Mouse (Mus musculus) cortical plate, adult 2 months (tissue): Measurements from ENCODE around the gene Oscp1. TPM values are rescaled to one million over a fixed set of nuclear protein-coding genes. Genes with fewer than 3 reads are reported as not detected.

Source experiments
- H3K27ac ChIP-seq: fragments of 200-500 bp; 2 replicates; pipeline ENCODE4 v1.5.1; 2012; ENCODE audit warnings: low read length, control low read depth, inconsistent platforms; ENCODE audit not compliant: insufficient read depth
- H3K4me1 ChIP-seq: fragments of 200-500 bp; 2 replicates; pipeline ENCODE4 v1.6.1; 2011; ENCODE audit warnings: low read length; ENCODE audit not compliant: control insufficient read depth, insufficient read depth
- H3K4me3 ChIP-seq: fragments of 200-500 bp; 2 replicates; pipeline ENCODE4 v1.5.1; 2011; ENCODE audit warnings: mild to moderate bottlenecking, low read length, control low read depth; ENCODE audit not compliant: insufficient read depth
- CTCF ChIP-seq: fragments of 200-500 bp; IDR thresholded peaks from 2 replicates; pipeline ENCODE4 v1.5.1; 2011; ENCODE audit warnings: mild to moderate bottlenecking, control low read depth, low read length; ENCODE audit not compliant: insufficient read depth; ENCODE audit errors: extremely low read depth
- POLR2A ChIP-seq: fragments of 200-500 bp; IDR thresholded peaks from 2 replicates; pipeline ENCODE4 v1.6.1; 2011; ENCODE audit warnings: mild to moderate bottlenecking, low read length, control low read depth; ENCODE audit not compliant: insufficient read depth; ENCODE audit errors: extremely low read depth
- polyA plus RNA-seq: library from polyadenylated mRNA; depleted of rRNA; stranded (reverse); fragments of >200 nt; gene quantifications from 2 replicates; pipeline ENCODE4 v1.2.3, GENCODE M21; 2012

The Oscp1 gene
- polyA plus RNA-seq, 1 experiment, result 20.3 TPM

DNA sequence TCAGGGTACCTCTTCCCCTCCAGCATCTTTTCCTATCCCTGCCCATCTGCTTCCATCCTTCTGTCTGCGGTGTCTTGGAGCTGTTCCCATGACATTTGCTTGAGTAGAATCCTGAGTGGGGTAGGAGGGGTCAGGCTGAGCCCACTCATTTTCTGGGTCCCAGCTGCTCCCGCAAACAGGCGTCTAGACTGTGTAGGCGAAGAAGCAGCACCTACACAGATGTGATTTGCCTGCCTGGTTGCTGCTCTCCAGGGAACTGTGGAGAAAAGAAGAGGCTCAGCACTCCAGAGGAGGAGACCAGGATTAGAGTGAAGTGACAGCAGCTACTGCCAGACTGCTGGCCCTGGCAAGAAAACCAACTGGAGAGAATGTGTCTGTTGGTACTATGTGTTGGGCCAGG is 60.3 kb downstream of the Oscp1 start:
- TF ChIP-seq CTCF, result no peak
- TF ChIP-seq POLR2A, result no peak
- Histone ChIP-seq H3K4me1 (peaks cover 12% of the 10 kb centered on the region), H3K4me3 (no peak overlapping the region), H3K27ac (no peak overlapping the region)

DNA sequence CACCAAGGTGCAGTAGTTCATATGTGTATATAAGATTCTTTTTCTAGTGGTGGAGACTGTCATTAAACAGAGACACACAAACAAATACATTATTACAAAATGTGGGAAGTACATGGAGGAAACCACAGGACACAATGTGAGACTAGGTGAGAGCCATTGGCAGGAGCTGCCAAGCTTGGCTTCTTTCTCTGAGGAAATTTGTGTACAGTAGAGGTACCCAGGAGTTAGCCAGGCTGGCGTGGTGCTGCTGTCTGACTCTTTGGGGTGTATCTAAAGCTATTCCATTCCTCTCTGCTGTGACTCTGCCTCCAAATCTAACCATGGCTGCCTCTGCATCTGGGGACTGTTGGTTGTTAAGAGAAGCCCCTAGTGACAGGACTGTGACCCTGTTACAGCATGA is 60.7 kb downstream of the Oscp1 start:
- peaks cover 11% of the 10 kb centered on the region; the same call in 1 of the 2 replicates for H3K4me1 ChIP-seq
- no peak overlapping the region for H3K27ac ChIP-seq
- H3K4me3 ChIP-seq, result no peak overlapping the region
- TF ChIP-seq CTCF (no peak), POLR2A (no peak)

- H3K4me3 ChIP-seq, result no peak overlapping the region
- TF ChIP-seq CTCF, result no peak
- no peak for TF ChIP-seq POLR2A
- H3K27ac ChIP-seq, result no peak overlapping the region
- H3K4me1 ChIP-seq, result peaks cover 11% of the 10 kb centered on the region; the same call in 1 of the 2 replicates
Observed at GRCm38 (mm10) chr4:126120052-126120451, 61.7 kb downstream of the Oscp1 start.

- Histone ChIP-seq H3K4me1 (peaks cover 11% of the 10 kb centered on the region; the same call in 1 of the 2 replicates), H3K27ac (no peak overlapping the region), H3K4me3 (no peak overlapping the region)
- TF ChIP-seq CTCF, result no peak
- TF ChIP-seq POLR2A, result no peak
Observed at GRCm38 (mm10) chr4:126120506-126120905, 62.1 kb downstream of the Oscp1 start.

DNA sequence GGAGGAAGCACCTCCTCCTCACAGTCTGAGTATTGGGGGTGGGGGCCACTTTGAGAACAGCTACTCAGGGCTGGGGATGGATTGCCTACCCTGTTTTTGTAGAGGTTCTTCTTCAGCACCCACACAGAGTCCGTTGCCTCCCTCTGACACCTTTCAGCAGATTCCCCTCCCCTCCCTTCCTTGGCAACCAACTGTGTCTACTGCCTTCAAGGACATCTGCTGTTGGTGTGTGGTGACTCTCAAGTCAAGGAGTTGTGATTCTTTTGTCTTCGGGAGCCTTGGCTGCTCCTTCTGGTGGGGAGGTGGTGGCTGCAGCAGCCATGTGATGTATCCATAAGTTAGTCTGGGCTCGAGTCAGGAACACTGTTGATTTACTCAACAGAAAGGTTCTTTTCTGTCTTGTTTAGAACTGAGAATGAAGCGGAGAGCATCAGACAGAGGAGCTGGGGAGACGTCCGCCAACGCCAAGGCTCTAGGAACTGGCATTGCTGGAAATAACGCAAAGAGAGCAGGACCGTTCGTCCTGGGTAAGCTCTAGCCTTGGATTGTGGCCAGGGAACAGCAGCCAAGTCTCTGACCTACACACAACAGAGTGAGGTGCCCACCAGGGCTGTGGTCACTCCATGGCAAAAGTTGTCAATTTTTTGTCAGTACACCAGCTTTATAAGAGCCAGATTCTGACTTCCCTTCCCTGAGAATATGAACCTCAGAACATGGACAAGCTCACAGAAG is 65.1 kb downstream of the Oscp1 start:
- no peak for TF ChIP-seq CTCF
- TF ChIP-seq POLR2A, result no peak
- H3K4me3 ChIP-seq, result no peak overlapping the region
- H3K4me1 ChIP-seq, result peaks cover 8% of the 10 kb centered on the region; the same call in 1 of the 2 replicates
- H3K27ac ChIP-seq, result no peak overlapping the region

- Histone ChIP-seq H3K4me3 (no peak overlapping the region), H3K27ac (no peak overlapping the region), H3K4me1 (peaks cover 8% of the 10 kb centered on the region)
- TF ChIP-seq CTCF, result no peak
- no peak for TF ChIP-seq POLR2A
Observed at GRCm38 (mm10) chr4:126130502-126130901, 72.1 kb downstream of the Oscp1 start.

DNA sequence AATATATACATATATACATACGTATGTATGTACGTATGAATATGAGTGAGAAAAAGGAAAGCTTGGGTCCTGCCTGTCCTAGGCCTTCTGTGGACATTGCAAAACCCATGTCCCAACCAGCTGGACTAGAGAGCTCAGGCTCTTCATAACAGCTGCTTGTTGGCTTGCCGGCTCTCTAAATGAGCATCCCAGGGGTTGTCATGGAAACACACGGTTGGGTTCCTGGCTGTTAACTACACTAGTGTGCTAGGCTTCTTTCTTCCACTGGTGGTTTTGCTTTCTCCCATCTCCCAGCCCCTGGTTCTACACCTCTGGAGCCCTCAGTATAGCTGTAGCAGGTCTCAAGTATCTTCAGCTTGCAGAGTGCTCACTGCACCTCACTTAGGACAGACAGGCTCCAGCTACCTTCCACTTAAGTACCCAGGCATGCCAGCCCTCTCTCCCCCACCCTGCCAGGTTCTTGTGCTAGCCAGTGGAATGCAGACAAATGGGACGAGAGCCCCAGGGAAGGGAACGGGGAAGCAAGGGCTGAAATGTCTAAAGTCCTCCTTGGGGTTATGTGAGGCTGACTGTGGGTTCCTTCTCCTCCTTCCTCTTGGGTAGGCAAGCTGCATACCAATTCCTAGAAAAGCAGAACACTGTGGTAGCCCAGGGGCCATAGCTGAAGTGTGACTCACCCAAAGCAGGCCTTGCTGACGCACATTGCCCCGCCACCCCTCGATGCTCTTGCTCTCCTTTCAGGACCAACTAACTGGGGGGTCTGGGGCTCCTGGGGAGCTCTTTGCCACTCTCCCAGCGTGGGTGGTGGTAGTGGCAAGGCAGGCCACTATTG is 73.1 kb downstream of the Oscp1 start:
- Histone ChIP-seq H3K27ac (no peak overlapping the region), H3K4me3 (no peak overlapping the region), H3K4me1 (peaks cover 8% of the 10 kb centered on the region)
- TF ChIP-seq POLR2A, result no peak
- TF ChIP-seq CTCF, result no peak

DNA sequence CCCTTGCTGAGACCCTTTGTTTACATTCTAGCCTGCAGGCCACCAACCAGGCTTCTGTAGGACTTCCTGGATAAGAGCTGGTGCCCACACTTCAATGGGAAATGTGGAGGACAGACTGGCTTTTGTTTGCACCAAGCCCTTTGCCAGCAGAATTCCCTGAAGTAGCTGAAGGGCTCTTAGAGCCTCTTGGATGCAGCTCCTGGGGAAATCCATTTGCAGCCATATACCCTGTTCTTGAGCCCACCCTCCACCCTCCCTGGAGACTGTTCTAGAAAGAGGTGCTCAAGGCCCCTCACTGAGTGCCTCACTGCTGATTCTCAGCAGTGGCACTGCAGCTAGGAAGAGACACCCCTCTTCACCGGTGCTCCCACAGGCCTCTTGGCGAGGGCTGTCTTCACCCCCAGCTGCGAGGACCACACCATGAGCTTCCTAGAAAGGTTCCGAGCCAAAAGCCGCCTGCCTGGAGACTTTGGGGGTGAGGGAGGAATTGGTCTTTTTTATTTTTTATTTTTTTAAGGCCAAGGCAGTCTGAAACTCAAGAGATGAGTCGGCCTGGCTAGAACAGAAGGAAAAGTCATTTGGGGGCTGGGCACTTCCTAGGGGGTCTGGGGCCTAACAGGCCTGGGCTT is 74.4 kb downstream of the Oscp1 start:
- Histone ChIP-seq H3K4me1 (peaks cover 8% of the 10 kb centered on the region), H3K4me3 (no peak overlapping the region), H3K27ac (no peak overlapping the region)
- TF ChIP-seq POLR2A (no peak), CTCF (no peak)

DNA sequence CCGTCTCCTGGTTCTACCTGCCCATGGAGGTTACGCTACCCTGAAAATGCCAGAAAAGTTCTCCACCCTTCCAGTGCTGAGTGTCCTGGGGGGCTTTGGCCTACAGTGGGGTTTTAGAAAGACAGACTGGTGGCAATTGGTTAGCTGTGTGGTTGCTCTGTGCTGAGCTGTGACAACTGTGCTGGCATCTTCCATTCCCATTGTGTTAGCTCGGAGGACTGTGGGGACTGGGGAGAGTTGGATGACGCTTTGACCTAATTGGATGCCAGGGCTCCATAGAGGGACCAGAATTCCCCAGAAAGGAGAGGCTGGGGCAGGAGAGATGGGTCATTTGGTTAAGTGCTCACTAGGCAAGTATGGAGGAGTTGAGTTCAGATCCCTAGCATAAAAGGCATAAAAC is 75.9 kb downstream of the Oscp1 start:
- Histone ChIP-seq H3K27ac (no peak overlapping the region), H3K4me3 (no peak overlapping the region), H3K4me1 (peaks cover 8% of the 10 kb centered on the region)
- TF ChIP-seq CTCF (no peak), POLR2A (no peak)
